Mouse (Mus musculus) forebrain, embryonic 11.5 days (tissue): ENCODE results near the gene Ltc4s. TPM values are rescaled to one million over a fixed set of nuclear protein-coding genes. Genes with fewer than 3 reads are reported as not detected.

ENCODE experiments used
- ATAC-seq: fragments of 200-750 bp; cut with Nextera tagmentation; replicated peaks from 2 replicates; pipeline ENCODE4 v1.8.0; 2017; ENCODE audit warnings: moderate TSS enrichment; ENCODE audit not compliant: low FRiP score
- DNase-seq: peaks from one replicate; pipeline ENCODE4 v3.0.0-alpha.2; 2017; ENCODE audit warnings: low spot score
- H3K27ac ChIP-seq: fragments of 300-500 bp; sonication (generic); 2 replicates; pipeline ENCODE4 v1.5.1; 2014; ENCODE audit warnings: low read depth, low read length
- H3K27me3 ChIP-seq: fragments of 300-500 bp; sonication (generic); 2 replicates; pipeline ENCODE4 v1.6.1; 2014; ENCODE audit warnings: mild to moderate bottlenecking, low read length, mixed read lengths; ENCODE audit not compliant: control insufficient read depth, insufficient read depth
- H3K36me3 ChIP-seq: fragments of 300-500 bp; sonication (generic); 2 replicates; pipeline ENCODE4 v1.6.1; 2014; ENCODE audit warnings: mild to moderate bottlenecking, low read length, moderate library complexity, mixed read lengths; ENCODE audit not compliant: control insufficient read depth, insufficient read depth
- H3K4me1 ChIP-seq: fragments of 300-500 bp; sonication (generic); replicated peaks from 2 replicates; pipeline ENCODE4 v1.6.1; 2014; ENCODE audit warnings: low read length, mixed read lengths; ENCODE audit not compliant: control insufficient read depth, insufficient read depth
- H3K4me2 ChIP-seq: fragments of 300-500 bp; sonication (generic); 2 replicates; pipeline ENCODE4 v1.6.1; 2014; ENCODE audit warnings: low read depth, mild to moderate bottlenecking, low read length, moderate library complexity, mixed read lengths; ENCODE audit not compliant: severe bottlenecking
- H3K4me3 ChIP-seq: fragments of 300-500 bp; sonication (generic); 2 replicates; pipeline ENCODE4 v1.5.1; 2014; ENCODE audit warnings: low read depth, low read length
- H3K9ac ChIP-seq: fragments of 300-500 bp; sonication (generic); 2 replicates; pipeline ENCODE4 v1.6.1; 2014; ENCODE audit warnings: low read length
- H3K9me3 ChIP-seq: fragments of 300-500 bp; sonication (generic); 2 replicates; pipeline ENCODE4 v1.6.1; 2016; ENCODE audit warnings: low read length, mixed read lengths; ENCODE audit not compliant: control insufficient read depth
- WGBS: fragments of 180-500 bp; shearing (Covaris S2); extraction: QIAGEN DNeasy Blood & Tissue Kit; methylation state at CpG from one replicate; pipeline ENCODE4 v1.1.7; 2014; 5-methylcytosine and 5-hydroxymethylcytosine counted together
- polyA plus RNA-seq: library from polyadenylated mRNA; unstranded; fragments of >200 nt; fragmentation: Nextera tagmentation; extraction: Ambion mirVana; gene quantifications from 2 replicates; pipeline ENCODE4 v1.2.1, GENCODE M21; 2014

Gene Ltc4s
- polyA plus RNA-seq, 1 experiment from 2014 or later, result 0.81 TPM

- Histone ChIP-seq H3K4me2 (no peak overlapping the region), H3K36me3 (peaks cover 24% of the 10 kb centered on the region; the same call in 1 of the 2 replicates), H3K4me3 (no peak overlapping the region), H3K9ac (no peak overlapping the region), H3K9me3 (no peaks in the 10 kb centered on the region), H3K27me3 (no peaks in the 10 kb centered on the region), H3K4me1 (no peaks in the 10 kb centered on the region), H3K27ac (no peak overlapping the region)
- WGBS, result 97% methylated on average over 14 of the region's 14 CpGs
- ATAC-seq (no peak), DNase-seq (no peak)
Observed at GRCm38 (mm10) chr11:50207344-50207743, 31.1 kb downstream of the Ltc4s start.

- peaks cover 32% of the 10 kb centered on the region; the same call in 1 of the 2 replicates for H3K36me3 ChIP-seq
- H3K9me3 ChIP-seq, result no peaks in the 10 kb centered on the region
- WGBS, result 88% methylated on average over 2 of the region's 2 CpGs
- H3K4me2 ChIP-seq, result no peak overlapping the region
- no peak overlapping the region for H3K27ac ChIP-seq
- no peaks in the 10 kb centered on the region for H3K27me3 ChIP-seq
- H3K9ac ChIP-seq, result no peak overlapping the region
- H3K4me1 ChIP-seq, result no peaks in the 10 kb centered on the region
- no peak for ATAC-seq
- no peak for DNase-seq
- no peak overlapping the region for H3K4me3 ChIP-seq
Observed at GRCm38 (mm10) chr11:50206037-50206436, 32.4 kb downstream of the Ltc4s start.

GRCm38 (mm10) chr11:50205434-50205833 lies 33.0 kb downstream of the Ltc4s start:
- Histone ChIP-seq H3K4me1 (no peaks in the 10 kb centered on the region), H3K4me3 (no peak overlapping the region), H3K36me3 (peaks cover 35% of the 10 kb centered on the region), H3K27me3 (no peaks in the 10 kb centered on the region), H3K4me2 (no peak overlapping the region), H3K27ac (no peak overlapping the region), H3K9me3 (no peaks in the 10 kb centered on the region), H3K9ac (no peak overlapping the region)
- WGBS, result 94% methylated on average over 3 of the region's 3 CpGs
- no peak for DNase-seq
- no peak for ATAC-seq

- Histone ChIP-seq H3K4me2 (no peak overlapping the region), H3K9me3 (no peaks in the 10 kb centered on the region), H3K4me3 (no peak overlapping the region), H3K4me1 (no peaks in the 10 kb centered on the region), H3K27ac (no peak overlapping the region), H3K27me3 (no peaks in the 10 kb centered on the region), H3K36me3 (peaks cover 37% of the 10 kb centered on the region), H3K9ac (no peak overlapping the region)
- DNase-seq (no peak), ATAC-seq (no peak)
- WGBS, result 93% methylated on average over 9 of the region's 9 CpGs
Observed at GRCm38 (mm10) chr11:50203302-50203827, 35.1 kb downstream of the Ltc4s start.

GRCm38 (mm10) chr11:50201590-50201989 lies 36.8 kb downstream of the Ltc4s start:
- Histone ChIP-seq H3K4me3 (no peak overlapping the region), H3K9me3 (no peaks in the 10 kb centered on the region), H3K36me3 (peaks cover 36% of the 10 kb centered on the region), H3K4me1 (no peaks in the 10 kb centered on the region), H3K27me3 (no peaks in the 10 kb centered on the region), H3K9ac (no peak overlapping the region), H3K4me2 (no peak overlapping the region), H3K27ac (no peak overlapping the region)
- DNase-seq, result no peak
- no peak for ATAC-seq
- WGBS, result 89% methylated on average over 3 of the region's 3 CpGs

GRCm38 (mm10) chr11:50200613-50201012 lies 37.8 kb downstream of the Ltc4s start:
- Histone ChIP-seq H3K27ac (no peak overlapping the region), H3K27me3 (no peaks in the 10 kb centered on the region), H3K9ac (no peak overlapping the region), H3K36me3 (peaks cover 27% of the 10 kb centered on the region), H3K9me3 (no peaks in the 10 kb centered on the region), H3K4me3 (no peak overlapping the region), H3K4me2 (no peak overlapping the region), H3K4me1 (no peaks in the 10 kb centered on the region)
- 91% methylated on average over 8 of the region's 8 CpGs for WGBS
- no peak for DNase-seq
- ATAC-seq, result no peak

GRCm38 (mm10) chr11:50198916-50199315 lies 39.5 kb downstream of the Ltc4s start:
- no peak overlapping the region for H3K4me3 ChIP-seq
- no peaks in the 10 kb centered on the region for H3K4me1 ChIP-seq
- no peak for ATAC-seq
- 87% methylated on average over 2 of the region's 2 CpGs for WGBS
- H3K27ac ChIP-seq, result no peak overlapping the region
- no peaks in the 10 kb centered on the region for H3K9me3 ChIP-seq
- H3K4me2 ChIP-seq, result no peak overlapping the region
- H3K36me3 ChIP-seq, result peaks cover 16% of the 10 kb centered on the region
- H3K9ac ChIP-seq, result no peak overlapping the region
- DNase-seq, result no peak
- no peaks in the 10 kb centered on the region for H3K27me3 ChIP-seq

- no peaks in the 10 kb centered on the region for H3K4me1 ChIP-seq
- H3K9ac ChIP-seq, result no peak overlapping the region
- no peak for DNase-seq
- no peaks in the 10 kb centered on the region for H3K27me3 ChIP-seq
- H3K4me2 ChIP-seq, result no peak overlapping the region
- no peak overlapping the region for H3K4me3 ChIP-seq
- 87% methylated on average over 3 of the region's 5 CpGs for WGBS
- no peaks in the 10 kb centered on the region for H3K9me3 ChIP-seq
- H3K36me3 ChIP-seq, result peaks cover 16% of the 10 kb centered on the region
- no peak overlapping the region for H3K27ac ChIP-seq
- no peak for ATAC-seq
Observed at GRCm38 (mm10) chr11:50198219-50198846, 40.1 kb downstream of the Ltc4s start.

GRCm38 (mm10) chr11:50197500-50197899 lies 40.9 kb downstream of the Ltc4s start:
- no peak overlapping the region for H3K4me2 ChIP-seq
- no peak for DNase-seq

More at GRCm38 (mm10) chr11:50197500-50197899, 40.9 kb downstream of the Ltc4s start:
- WGBS, result 93% methylated on average over 4 of the region's 4 CpGs
- H3K27me3 ChIP-seq, result no peaks in the 10 kb centered on the region
- no peak overlapping the region for H3K9ac ChIP-seq
- peaks cover 15% of the 10 kb centered on the region for H3K36me3 ChIP-seq
- no peak overlapping the region for H3K27ac ChIP-seq
- H3K9me3 ChIP-seq, result no peaks in the 10 kb centered on the region
- H3K4me3 ChIP-seq, result no peak overlapping the region
- no peaks in the 10 kb centered on the region for H3K4me1 ChIP-seq
- ATAC-seq, result no peak
